Mouse (Mus musculus): ENCODE results near the gene Akap13. TPM values are rescaled to one million over a fixed set of nuclear protein-coding genes. Genes with fewer than 3 reads are reported as not detected.

Gene Akap13
- total RNA-seq, 2 experiments from 2014 or later, result 61.0 to 79.5 TPM

DNA sequence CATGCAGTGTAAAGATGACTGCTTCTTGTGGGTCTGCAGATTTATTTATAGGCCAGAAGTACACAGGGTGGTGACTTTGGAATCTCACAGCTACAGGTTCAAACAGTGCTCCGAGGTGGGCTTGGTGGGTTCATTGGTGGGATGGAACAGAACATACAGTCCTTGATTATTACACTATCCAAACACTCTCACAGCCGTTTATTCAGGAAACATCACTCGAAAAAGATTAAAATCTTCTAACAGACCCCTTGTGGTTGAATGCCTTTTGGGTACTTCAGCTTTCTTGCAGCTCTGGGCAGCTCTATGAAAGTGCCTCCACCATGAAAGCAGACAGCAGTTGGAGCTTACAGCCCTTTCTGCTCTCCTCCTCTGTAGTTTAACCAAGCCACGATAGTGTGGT is 126.8 kb downstream of the Akap13 start:
- DNase-seq (ENCODE audit: low spot score), result no peak
- intact Hi-C loops (cut with DNase I), result loop anchor here (2.0 kb wide), 1 partner anchor 21 kb away; no protein-coding TSS in a partner anchor

DNA sequence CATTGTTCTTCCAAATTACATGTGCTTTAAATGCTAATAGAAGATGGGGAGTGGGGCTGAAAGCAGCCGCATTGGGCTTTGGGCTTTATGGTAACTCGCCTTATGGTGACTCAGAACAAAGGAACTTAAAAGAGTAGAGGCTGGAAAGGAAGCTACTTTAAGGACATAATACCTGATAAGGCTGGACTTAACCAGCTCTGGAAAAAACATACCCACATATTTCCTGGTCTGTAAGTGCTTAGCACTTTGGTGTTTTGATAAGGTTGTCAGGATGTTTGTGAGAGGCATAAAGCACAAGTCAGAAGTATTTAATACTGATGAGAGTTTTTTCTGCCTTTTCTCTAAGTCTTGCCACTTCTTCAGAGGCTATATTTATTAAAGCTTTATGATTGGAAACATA is 128.8 kb downstream of the Akap13 start:
- DNase-seq (ENCODE audit: low spot score), result no peak
- intact Hi-C loops (cut with DNase I), result no loop called here

DNA sequence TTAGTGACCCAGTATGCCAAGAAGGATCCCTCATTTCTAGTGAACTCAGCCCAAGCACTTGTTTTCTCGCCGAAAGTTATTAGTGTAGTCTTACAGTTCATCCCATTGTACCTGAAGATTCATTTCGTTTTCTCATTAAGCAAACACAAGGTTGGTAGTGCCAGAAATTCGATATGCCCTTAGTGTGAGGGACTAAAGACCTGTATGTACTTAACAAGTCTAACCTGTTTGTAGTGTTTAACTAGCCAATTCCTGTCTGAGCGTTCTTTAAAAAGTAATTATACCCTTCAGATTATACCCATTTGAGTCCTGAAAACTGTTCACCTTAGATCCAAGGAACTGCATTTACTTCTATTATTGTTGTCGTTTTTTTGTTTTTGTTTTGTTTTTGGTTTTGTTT is 130.1 kb downstream of the Akap13 start:
- intact Hi-C loops (cut with DNase I), result no loop called here
- no peak for DNase-seq (ENCODE audit: low spot score)

DNA sequence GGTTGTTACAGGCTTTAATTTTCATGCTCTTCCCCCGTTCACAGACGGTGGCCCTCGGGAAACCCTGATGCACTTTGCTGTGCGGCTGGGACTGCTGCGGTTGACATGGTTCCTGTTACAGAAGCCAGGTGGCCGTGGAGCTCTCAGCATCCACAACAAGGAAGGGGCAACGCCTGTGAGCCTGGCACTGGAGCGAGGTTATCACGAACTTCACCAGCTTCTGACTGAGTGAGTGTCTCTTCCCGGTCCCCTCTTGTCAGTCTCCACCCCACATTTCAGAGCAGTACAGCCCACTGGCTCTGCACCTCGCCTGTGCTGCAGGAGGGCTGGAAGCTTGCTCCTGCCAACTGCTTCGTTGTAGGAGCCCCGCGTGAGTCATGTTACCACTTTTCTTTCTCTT is 130.8 kb downstream of the Akap13 start:
- intact Hi-C loops (cut with DNase I), result no loop called here
- no peak for DNase-seq (ENCODE audit: low spot score)

DNA sequence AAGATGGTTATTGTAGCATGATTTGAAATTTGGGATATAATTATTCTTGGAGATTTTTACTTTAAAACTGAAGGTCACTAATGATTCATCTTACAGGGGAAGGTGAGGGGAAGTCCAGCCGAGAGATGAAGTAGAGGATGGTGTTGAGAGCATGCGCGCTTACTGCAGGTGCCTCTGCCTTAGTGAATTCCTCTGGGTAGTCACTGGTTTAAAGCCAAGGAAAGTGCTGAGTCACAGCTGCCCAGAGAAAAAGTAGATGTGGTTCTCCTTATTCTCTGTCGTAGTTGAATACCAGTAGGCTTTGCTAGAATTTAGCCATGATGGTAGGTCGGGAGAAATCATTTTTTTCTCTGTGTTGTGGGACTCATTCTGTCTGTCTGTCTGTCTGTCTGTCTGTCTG is 132.4 kb downstream of the Akap13 start:
- intact Hi-C loops (cut with DNase I), result no loop called here
- DNase-seq (ENCODE audit: low spot score), result no peak

DNA sequence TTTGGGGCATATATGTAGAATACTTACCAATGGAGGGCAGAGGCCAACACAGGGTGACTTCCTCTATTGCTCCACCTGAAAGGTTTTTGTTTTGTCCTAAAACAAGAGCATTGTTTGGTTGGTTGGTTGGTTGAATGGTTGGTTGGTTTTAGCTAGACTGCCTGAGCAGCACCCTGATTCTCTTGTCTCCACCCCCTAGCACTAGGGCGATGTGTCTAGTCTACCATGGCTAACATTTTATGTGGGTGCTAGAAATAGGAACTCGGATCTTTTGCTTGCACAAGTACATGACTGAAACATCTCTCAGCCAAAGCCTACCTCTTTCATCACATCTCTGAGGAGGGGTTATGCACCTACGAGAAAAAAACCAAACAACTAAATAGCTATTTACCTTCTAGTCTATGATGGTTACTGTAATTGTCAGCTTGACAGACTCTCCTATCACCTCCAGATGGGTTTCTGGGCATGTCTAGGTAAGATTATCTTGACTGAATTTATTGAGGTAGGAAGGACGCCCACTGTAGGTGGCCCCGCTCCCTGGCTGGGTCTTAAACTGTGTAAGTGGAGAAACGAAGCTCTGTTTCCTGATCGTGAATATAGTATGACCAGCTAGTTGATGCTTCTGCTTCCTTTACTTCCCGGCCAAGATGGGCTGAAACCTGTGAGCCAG is 134.1 kb downstream of the Akap13 start:
- DNase-seq (ENCODE audit: low spot score), result no peak
- intact Hi-C loops (cut with DNase I), result no loop called here

DNA sequence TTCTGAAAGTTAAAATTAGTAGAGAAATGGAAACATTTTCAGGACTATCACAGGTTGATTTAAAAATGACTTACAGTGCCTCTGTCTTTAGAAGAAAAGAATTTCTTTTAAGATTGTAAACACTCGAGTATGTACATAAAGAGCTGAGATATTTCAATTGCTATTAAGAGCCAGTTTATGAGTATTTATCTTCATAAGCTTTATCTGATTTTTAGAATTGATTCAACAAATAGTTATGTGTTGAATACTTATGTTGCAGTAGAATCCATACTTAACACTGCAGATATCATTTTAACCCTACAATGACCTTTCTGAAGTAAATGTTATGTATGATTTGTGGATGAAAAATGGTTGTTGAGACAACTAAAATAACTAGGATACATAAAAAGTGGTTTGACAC is 136.6 kb downstream of the Akap13 start:
- no peak for DNase-seq (ENCODE audit: low spot score)
- intact Hi-C loops (cut with DNase I), result no loop called here

DNA sequence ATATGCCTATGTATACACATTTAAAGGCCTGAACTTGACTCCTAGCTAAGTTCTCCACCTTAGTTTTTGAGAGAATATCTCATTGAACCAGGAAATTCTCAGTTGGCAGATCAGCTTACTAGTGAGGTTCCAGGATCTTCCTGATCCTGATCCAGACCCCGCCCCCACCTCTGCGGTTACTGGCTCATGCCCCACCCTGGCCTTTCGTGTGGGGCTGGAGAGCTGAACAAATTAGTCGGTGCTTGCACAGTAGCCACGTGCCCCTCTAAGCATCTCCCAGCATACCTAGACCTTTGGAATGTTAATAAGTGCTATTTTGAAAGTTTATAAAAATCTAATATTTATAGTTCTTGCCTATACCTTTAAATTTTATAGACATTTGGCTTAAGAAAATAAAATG is 139.5 kb downstream of the Akap13 start:
- DNase-seq (ENCODE audit: low spot score), result no peak
- intact Hi-C loops (cut with DNase I), result no loop called here

DNA sequence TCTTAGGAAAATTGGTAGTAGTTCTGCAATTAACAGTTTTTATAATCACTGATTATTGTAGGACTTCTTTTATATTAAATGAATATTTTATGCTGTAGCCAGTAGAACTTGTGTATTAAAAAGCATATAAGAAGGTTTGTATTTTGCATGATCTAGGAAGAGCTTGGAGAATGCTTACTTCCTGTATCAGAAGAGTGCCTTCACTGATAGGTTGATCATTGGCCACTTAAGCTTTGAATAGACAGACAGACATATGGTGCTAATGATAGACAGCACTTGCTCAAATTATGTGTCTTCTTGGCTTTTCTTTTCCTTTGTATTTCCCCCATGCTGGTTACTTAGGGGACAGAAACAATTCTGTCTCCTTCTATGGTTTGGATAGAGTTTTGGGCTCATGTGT is 139.9 kb downstream of the Akap13 start:
- no peak for DNase-seq (ENCODE audit: low spot score)
- intact Hi-C loops (cut with DNase I), result no loop called here

DNA sequence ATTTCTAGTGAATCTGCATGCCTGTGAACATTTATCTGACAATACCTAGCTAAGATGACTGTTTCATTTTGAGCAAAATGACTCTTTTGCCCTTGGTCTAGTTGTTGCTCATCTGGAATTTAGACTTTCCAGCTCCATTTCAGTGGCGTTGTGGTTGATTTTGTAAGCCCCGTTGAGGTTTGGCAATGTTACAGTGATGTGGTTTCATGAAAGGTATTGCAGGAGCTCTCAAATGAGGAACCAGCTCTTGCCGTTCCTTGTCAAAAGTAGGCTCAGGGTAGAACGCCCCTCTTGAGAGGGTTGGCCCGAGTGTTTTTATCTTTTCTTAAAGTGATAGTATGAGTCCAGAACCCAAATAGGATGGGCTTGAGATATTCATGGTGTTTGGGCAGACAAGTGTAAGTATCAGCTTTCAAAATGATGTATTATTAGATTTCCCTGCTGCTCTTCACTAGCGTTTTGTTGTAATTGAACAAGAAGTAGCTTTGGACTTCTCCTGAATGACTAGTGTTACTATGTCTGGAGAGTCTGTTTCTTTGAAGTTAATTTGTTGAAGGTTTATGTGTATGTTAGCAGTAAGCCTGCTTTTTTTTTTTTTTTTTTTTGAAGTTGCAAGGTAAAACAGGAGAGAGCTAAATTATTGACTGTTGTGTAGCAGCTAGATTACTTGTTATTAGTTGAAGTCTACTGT is 140.9 kb downstream of the Akap13 start:
- intact Hi-C loops (cut with DNase I), result no loop called here
- DNase-seq (ENCODE audit: low spot score), result no peak

DNA sequence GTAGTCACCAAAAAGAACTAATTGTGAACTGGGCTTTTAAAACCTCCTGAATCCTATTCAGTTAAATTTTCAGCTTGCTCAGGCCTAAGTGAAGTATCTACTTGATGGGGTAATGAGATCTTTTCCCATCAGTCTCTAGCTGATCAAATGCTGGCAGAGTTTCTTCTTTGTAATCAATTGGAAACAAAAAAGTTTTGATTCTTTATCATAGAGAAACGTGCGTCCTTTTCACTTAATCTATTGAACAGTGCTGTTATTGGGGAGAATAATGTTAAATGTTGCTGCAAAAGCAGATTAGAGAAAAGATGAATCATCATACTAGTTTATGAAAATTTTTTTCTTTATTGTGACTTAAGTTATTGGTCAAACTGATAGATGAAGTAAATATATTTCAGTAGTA is 142.5 kb downstream of the Akap13 start:
- no peak for DNase-seq (ENCODE audit: low spot score)
- intact Hi-C loops (cut with DNase I), result no loop called here

DNA sequence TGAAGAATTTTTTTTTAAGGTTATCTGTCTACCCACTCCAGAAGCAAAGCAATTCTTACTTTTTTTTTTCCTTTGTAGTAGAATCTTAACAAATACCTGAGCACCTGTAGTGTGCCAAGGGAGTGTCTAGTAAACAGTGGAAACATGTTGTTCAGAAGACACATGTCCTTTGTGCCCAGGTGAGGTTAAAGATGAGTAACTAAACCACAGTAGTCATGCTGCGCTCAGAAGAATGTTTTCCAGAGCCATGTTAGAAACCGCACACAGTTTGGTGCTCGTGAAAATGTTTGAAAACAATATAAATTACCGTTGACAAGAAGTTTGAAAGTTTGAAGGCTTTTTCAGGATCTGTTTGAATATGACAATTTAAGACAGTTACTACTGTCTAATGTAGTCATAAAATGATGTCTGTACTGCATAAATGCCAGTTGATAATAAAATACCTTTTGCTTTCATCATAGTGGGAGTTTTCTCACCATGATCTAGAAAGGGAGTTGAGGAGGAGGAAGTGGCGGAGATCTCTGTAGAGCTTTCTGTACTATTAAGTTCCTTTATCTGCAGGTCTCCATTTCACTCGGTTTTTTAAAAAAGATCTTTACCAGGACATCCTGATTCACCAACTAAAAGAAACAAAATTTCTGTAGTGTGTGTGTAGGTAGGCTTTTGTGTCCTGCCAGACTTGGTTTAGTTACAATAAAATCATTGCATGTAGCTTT is 145.2 kb downstream of the Akap13 start:
- no peak for DNase-seq (ENCODE audit: low spot score)
- intact Hi-C loops (cut with DNase I), result no loop called here

DNA sequence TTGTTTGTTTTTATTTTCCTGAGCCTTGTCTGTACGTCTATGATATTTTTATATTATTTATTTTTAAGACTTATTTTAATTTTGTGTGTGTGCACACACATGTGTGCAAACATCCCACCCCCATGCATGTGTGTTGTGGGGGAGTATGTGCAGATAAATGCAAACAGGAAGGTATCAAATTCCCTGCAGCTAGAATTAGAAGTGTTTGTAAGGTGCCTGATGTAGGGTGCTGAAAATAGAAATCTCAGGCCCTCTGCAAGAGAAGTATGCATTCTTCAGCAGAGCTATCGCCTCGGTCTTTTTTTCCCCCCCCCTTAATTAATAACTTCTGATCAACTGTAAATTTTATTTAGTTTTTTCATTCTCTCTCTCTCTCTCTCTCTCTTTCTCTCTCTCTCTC is 151.9 kb downstream of the Akap13 start:
- intact Hi-C loops (cut with DNase I), result no loop called here
- no peak for DNase-seq (ENCODE audit: low spot score)

DNA sequence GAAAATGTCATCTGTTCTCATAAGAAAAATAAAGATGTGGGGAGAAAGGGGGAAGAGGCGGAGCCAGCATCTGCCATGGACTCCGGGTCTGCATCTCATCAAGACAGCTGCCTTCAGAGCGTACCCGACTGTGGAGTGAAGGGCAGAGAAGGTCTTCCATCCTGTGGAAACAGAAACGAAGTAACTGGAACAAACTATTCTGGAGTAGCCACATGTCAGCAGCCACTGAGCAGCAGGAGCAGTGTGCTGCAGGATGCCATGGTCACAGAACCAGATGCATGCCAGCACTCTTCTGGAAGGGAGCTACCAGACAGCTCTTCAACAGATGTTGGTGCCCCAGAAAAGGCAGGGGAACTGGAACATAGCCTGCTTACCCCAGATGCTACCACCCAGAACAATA is 153.4 kb downstream of the Akap13 start:
- no peak for DNase-seq (ENCODE audit: low spot score)
- intact Hi-C loops (cut with DNase I), result no loop called here

DNA sequence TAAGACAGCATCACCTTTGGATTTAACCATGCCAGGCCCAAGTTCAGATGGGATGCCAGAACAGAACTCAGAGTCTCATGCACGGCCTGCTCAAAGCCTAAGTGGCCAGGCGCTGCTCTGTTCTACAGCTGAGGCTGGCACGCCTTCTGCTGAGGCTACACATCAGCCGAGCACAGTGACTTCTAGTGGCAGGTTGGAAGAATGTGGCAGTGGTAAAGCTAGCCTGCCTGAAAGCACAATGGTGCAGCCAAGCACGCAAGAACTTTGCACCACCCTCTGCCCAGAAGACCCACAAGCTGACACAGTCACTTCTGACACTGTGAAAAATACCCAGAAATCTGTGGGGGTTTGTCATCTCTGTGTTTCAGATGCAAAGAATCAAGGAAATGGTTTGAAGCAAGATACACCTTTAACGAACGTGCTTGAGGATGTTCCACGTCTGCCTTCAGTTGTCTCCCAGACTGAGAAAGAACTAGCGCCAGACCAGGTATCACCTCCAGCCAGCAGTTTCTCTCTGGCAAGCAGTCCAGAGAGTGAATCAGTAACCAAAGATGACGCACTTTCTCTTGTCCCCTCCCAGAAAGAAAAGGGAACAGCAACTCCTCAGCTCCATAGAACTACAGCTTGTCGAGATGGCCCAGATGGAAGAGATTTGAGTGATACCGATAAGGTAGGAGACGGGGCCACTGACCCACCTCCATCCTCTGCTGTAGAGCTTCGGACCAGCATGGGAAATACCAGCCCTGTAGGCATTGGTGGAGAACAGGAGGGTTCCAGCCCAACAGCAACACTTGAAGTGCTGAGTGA is 154.3 kb downstream of the Akap13 start:
- intact Hi-C loops (cut with DNase I), result loop anchor here (5.0 kb wide), 1 partner anchor 212 kb away; no protein-coding TSS in a partner anchor
- DNase-seq (ENCODE audit: low spot score), result no peak

DNA sequence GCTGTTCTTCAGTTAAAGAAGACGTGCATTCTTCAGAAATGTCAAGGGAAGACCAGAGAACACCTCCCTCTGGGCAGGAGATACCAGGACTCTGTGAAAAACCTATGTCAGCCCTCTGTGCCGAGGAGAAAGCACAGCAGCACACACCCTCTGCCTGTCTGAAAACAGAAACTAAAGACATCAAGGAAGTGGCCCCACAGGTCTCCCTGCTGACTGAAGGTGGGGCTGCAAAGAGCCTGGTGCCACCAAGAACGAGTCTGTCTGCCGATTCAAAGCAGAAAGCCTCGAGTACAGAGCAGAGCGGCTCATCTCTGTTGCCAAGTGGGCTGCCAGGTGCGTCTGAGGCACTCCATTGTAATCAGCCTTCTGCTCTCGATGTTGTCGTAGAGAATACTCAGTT is 155.1 kb downstream of the Akap13 start:
- intact Hi-C loops (cut with DNase I), result loop anchor here (5.0 kb wide), 1 partner anchor 213 kb away; no protein-coding TSS in a partner anchor
- DNase-seq (ENCODE audit: low spot score), result no peak

DNA sequence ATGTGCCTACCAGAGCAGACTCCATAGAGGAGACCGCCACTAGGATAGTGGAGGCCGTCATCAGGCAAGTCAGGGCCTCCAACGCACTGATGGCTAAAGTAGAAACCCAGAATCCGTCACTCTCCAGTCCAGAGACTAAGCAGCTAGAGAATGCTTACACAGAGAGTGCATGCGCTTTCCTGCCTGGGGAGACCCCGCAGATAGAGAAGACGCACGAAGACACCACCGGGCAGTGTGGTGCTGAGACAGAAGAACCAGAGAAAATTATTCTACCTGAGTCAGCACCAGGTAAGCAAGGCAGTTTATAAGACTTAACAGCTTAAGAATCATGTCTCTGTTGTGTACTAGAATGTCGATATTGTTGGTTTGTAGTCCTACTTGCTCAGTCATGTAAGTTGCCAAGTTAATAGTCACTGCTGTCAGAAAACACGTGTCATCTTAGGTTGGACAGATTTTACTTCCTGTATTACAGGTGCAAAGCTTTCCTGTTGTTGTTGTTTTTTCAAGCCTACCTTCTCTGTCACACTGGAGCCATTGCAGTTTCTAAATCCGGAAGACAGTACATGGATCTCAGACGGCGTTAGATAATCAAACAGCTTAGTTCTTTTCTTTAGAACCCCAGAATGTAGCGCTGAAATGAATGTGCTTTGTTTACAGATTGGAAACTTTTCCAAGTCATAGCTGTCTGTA is 156.1 kb downstream of the Akap13 start:
- intact Hi-C loops (cut with DNase I), result loop anchor here (1.0 to 5.0 kb wide), 2 partner anchors 35 to 214 kb away; no protein-coding TSS in a partner anchor
- no peak for DNase-seq (ENCODE audit: low spot score)

DNA sequence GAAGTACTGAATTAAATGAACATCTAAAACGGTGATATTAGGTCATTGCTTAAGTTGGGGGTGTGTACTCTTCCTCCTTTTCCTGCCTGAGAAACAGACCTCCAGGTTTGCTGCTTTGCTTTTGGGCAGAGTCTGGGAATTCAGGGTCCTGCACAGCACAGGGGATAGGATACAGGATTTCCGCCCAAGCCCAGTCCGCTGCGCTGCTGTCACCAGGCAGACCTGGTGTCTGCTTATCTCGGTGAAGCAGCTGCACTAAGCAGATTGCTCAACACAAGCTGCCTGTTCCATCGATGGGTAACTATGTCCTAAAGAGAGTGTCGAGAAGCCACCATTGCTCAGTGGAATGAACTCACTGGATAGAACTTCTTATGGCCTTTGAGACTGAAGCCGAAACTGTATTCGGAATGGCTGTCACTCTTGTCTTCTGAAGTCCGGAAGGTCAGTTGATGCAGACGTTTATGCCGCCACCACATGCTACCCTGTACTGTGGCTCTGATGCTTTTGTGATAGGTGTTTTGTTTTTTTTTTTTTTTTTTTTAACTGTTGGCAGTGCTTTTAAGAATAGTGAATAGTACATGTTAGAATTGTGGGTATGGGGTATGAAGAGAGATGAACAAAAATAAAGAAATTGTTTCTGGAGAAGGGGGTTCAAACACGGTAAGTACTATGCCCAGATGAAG is 156.8 kb downstream of the Akap13 start:
- intact Hi-C loops (cut with DNase I), result loop anchor here (1.0 to 5.0 kb wide), 3 partner anchors 23 to 215 kb away; no protein-coding TSS in a partner anchor

DNA sequence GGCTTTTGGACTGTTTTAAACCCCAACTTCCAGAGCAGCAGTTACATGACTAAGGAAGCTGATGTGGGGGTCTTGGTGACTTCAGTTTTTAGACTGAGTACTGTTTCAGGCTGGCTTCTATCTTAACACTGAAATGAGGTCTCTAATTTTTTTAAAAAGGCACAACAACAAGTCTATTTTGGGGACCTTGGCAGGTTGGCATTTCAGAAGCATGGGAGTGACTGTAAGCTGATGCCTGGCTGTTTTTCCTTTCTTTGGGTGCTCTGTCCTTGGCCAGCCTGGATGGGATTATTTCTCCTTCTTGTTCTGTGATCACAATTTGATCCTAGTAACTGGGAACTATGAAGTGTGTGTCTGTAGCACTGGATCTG is 157.3 kb downstream of the Akap13 start:
- DNase-seq (ENCODE audit: low spot score), result no peak
- intact Hi-C loops (cut with DNase I), result loop anchor here (2.0 to 5.0 kb wide), 2 partner anchors 22 to 215 kb away; no protein-coding TSS in a partner anchor

More for the DNA sequence above, 156.8 kb downstream of the Akap13 start:
- DNase-seq (ENCODE audit: low spot score), result peak; percentile 69
